Mouse (Mus musculus): ENCODE data around the gene Tmem160. TPM values are rescaled to one million over a fixed set of nuclear protein-coding genes. Genes with fewer than 3 reads are reported as not detected.

Tmem160 gene
- total RNA-seq, 2 experiments from 2014 or later: 70.3 to 77.9 TPM

DNA sequence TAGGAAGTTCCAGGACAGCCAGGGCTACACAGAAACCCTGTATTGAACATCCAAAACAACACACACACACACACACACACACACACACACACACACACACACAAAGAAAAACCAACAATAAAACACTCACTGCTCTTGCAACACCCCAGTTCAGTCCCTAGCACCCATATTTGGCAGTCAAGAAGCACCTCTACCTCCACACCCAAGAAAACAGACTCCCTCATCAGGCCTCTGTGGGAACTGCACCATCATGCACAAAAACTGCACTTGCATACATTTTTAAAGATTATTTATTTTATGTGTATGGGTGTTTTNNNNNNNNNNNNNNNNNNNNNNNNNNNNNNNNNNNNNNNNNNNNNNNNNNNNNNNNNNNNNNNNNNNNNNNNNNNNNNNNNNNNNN is 11.3 kb upstream of the Tmem160 start:
- DNase-seq: no peak

DNA sequence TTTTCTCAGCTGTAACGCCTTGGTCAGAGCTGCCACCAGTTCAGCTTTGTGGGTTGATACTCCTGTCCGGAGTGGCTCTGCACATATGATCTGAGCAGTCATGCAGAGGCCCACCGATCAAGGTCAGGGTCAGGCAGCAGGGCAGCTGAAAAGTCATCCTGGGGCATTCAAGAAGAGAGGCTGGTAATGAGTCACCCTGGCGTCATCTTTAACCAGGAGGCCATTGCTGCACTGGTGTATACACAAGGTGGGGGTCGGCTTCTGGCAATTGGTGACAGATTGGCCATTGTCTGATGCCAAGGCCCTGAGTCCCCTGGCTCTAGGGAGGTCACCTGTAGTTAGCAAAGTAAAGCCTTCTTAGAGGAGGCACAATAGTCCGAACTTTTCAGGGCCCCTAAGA is 923 bp upstream of the Tmem160 start:
- DNase-seq: no peak

DNA sequence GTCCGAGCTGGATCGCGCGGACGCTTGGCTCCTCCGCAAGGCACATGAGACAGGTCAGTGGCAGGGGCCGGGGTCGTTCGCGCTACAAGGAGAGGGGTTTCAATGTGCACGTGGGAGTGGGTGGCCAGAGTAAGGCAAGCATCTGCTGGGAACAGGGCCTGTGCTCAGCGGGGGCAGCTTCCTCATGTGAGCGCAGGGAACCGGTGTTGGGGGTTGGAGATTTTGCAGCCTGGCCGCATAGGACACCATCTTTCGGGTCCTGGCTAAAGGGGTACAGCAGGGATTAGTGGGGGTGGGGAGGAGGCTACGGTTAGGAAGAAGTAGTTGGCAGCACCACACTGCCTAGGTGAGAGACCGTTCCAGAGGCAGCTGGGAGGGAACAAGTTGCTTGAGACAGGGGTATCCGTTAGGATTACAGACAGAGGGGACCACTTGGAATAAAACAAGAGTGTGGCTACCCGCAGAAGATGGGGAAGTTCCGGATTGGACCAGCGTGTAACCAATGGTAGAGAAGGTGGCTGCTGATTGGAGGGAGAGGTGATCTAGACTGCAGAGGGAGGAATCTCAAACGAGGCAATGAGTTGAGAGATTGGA is 636 bp downstream of the Tmem160 start:
- peak; percentile 47 for DNase-seq

DNA sequence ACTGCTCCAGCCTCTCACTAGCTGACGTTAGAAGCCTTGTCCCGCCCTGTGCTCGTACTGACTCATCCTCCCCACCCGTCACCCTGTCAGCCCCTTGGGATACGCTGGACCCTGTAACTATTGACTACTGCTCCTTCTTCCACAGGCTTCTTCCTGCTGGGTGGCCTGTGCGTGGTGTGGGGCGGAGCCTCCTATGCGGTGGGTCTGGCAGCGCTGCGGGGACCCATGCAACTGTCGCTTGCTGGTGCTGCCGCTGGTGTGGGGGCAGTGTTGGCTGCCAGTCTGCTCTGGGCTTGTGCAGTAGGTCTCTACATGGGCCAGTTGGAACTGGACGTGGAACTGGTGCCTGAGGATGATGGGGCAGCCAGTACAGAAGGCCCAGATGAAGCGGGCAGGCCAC is 2.4 kb downstream of the Tmem160 start:
- no peak for DNase-seq

DNA sequence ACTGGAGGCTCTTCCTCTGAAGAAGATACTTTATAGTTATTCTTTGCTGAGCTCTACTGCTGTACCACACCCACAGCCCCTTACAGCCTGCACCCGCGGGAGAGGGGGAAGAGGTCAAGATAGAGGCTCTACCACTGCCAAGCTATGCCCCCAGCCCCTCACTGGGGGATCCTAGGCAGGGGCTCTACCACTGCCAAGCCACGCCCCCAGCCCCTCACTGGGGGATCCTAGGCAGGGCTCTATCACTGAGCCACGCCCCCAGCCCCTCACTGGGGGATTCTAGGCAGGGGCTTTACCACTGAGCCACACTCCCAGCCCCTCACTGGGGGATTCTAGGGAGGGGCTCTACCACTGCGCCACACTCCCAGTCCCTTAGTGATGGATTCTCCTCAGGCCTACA is 3.7 kb downstream of the Tmem160 start:
- DNase-seq: no peak

DNA sequence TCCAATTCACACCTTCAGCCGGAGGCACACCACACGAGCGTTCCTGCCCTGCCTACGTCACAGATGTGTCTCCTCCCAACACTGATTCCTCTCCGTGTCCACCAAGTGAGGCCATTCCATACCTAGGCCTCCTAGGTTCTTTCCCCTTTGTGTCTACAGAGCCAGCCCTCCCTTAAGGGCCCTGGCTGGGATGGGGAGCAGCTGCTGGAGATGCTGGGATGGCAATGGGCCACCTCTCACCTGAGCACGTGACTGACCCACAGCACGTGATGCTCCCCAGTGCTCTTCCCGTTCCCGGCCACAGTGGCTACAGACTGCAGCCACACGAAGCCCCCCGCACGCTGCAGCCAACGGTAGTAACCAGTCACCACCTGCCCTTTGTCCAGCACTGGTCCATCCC is 8.0 kb downstream of the Tmem160 start:
- DNase-seq: no peak

DNA sequence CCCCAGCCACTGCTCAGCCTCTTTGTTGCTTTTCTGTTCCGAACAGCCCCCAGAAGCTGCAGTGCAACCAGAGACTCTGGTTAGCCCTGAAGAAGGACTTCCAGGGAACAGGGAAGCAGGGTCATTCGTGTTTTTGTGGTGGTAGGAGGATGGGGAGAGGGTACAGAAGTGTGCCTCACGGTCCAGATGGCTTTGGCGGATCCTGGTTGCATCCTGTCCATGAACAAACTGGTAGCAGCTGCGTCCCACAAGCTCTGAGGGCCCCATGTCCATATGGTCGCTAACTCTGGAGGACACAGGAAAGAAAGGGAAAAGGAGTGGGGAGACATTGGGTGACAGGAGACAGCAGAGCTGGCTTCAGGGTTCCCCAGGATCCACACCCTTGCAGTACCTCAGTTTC is 8.6 kb downstream of the Tmem160 start:
- no peak for DNase-seq

DNA sequence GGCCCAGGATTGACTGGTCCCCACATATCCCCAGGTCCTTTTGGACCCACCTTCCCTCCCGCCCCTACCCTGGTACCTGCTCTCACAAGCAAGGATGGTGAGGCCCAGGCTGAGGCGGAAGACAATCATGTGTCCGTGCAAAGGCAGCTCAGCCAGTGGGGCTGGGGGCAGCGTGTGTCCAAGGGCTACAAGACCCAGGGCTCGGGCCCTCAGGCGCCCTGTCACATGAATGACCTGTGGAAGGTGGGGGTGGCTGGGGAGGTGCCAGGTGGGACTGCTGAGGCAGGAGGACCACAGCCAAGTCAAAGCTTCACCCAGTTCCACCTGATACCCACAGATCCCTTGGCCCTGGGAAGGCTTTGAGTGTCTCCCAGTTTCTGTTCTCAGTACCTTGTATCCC is 9.1 kb downstream of the Tmem160 start:
- DNase-seq: no peak

DNA sequence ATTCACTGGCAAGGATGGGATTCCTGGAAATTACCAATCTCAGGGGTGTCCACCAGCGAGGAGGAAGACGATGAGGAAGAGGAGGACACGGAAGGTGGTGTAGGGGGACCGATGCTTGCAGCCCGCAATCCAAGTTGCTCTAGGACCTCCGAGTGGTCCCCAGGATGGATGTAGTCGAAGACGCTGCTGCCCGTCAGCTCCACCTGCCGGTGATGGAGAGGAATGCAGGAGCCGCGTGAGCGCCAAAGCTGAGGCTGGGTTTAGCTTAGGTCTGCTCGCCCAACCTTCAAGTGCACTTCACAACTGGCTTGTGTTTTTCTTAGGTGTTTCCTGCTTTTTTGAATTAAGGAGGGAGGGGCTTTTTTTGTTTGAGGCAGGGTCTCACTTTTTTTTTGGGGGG is 10.6 kb downstream of the Tmem160 start:
- DNase-seq: peak; percentile 94

DNA sequence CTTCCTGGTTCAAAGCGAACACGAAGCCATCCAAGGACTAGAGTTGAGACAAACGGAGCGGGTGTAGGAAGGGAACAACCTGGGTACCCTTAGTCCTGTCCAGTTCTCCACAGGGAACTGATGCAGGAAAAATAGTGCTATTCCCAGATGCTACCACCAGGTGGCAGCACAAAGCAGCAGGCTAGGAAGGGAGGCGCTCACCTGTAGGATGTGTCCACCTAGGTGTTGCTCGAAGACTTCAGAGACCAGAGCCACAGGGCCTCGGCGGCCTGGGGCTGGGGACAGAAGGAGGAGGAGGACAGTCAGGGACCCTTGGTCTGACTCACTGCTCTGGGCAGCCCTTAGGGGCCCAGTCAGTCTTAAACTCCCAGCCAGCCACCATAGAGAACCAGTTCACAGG is 12.6 kb downstream of the Tmem160 start:
- DNase-seq: peak; percentile 83

DNA sequence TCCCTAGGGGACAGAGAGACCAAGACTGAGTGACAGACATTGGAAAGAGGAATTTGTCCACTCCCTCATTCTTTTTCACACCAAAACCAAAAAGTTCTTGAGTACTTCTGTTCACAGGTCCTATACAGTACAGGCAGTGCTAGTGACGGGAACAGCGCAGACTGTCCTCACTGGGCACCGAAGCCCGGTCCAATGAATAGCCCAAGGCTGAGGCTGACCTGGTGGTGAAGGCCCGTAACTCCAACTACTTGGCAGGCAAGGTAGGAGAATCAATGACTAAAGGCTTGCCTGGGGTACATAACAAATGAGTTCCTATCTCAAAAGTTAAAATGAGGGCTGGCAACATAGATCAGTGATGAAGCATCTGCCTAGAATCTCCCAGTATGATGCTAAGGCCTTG is 13.0 kb downstream of the Tmem160 start:
- DNase-seq: no peak

DNA sequence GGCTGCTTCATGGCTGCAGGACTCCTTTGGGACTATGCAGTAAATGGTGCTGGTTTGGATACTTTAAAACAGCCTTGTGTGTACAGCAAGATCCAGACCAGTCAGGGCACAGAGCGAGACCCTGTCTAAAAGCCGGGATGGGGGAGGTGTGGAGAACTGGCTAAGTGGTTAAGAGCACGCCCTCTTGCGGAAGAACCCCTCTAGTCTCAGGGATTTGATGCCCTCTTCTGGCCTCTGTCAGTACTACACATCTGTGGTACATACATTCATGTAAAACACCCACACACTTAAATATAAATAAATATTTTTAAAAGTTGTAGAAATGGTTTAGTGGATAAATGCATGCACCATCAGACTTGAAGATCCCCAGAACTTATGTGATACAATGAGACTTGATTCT is 14.0 kb downstream of the Tmem160 start:
- no peak for DNase-seq

DNA sequence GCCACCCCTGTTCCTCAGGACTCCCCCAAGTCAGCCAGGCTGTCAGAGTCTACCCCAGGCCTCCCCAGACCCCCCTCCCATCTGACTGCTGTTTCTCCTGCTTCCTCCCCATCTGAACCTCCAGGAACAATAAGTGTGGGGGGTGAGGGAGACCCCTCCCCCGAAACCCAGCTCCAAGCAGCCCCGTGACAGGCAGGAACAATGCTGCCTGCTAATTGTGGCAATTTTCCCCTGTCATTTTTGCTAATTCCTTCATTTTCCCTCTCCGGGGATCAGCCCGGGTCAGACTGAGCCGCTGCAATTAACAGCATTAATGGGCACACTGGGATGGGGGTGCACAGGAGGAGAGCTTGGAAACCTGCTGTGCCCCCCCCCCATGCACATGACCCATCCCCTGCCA is 15.5 kb downstream of the Tmem160 start:
- DNase-seq: no peak

DNA sequence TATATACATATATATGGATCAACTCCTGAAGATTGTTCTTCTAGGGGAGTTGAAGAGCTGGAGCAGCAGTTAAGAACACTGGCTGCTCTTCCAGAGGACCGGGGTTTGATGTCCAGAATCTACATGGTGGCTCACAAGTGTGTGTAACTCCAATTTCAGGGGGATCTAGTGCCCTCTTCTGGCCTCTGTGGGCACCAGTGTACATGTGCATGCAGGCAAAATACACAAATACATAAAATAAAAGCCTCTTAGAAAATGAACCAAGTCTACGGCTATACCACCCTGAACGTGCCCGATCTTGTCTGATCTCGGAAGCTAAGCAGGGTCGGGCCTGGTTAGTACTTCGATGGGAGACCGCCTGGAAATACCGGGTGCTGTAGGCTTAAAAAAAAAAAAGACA is 19.0 kb downstream of the Tmem160 start:
- DNase-seq: no peak

DNA sequence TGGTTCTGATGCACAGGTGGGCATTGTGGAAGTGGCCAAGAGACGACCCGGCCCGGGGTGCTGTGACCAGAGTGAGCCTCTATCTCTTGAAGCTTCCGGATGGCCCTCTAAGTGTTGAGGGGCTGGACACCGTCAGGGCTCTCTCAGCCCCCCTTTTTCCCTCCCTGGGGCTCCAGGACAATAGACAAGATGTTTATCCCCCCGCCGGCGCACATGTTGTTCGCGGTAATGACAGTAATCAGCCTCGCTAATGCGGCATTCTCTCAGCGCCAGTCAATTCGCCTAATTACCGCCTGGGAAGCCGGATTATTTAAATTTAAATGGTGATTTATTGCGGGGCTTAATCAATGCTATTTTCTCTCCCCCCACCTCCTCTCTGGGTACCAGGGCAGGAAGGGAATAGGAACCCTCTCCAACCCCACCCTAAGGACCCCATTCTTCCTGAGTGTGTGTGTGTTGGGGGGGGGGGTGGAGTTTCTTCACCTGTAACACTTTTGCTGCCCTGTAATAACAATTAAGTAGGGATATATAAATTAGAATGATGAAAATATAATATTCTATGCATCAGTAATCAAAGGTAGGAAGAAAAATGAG is 19.6 kb downstream of the Tmem160 start:
- DNase-seq: no peak

DNA sequence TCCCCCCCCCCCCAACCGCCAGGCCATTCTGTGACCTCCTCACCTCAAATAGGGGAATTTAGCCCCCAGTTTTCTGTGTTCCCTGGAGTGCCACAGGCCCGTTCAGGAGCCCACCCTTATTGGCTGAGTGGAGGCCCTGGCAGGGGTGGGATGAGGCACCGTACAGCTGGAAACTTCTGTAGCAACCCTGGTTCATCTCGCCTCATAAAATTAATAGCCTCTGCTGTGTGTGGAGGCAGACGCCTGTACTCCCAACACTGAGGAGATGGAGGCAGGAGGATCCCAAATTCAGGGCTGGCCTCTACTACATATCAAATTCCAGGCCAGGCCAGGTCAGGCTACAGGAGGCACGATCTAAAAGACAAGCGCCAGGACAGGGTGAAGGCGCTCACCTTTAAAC is 21.3 kb downstream of the Tmem160 start:
- DNase-seq: no peak

DNA sequence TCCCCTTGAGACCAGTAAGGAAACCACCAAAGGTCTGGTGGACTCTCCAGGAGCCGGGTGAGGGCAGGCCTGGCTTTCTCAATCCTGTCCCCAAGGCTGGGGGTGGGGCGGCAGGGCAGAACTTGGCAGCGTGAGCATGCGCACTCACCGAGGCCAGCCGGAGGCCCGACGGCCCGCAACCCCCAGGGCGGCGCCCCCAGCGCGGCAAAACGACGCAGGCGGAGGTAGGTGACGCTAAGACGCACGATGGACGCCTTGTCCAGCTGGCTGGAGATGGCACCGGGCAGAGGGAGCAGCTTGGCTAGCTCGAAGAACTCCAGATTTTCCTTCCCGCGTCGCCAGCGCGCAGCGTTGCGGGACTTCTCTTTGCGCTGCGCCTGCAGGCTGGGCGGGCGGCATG is 21.9 kb downstream of the Tmem160 start:
- peak; percentile 46 for DNase-seq

DNA sequence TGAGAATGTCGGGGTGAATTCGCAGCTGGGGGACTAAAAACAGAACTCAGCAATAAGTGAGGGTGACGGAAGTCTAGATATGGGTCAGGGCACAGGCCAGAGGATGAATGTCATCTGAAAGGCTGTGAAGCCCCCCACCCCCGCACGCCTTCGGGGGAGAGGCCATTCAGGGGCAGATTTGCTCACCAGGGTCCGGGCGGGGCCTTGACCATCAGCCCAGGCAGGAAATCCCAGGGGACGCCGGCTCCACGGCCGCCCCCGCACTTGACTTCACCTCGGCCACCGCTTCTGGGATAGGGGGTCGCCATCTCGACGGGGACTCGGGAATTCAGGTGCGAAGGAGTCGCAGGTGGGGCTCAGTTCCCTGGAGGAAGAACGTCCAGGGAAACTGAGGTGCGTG is 22.7 kb downstream of the Tmem160 start:
- DNase-seq: no peak

DNA sequence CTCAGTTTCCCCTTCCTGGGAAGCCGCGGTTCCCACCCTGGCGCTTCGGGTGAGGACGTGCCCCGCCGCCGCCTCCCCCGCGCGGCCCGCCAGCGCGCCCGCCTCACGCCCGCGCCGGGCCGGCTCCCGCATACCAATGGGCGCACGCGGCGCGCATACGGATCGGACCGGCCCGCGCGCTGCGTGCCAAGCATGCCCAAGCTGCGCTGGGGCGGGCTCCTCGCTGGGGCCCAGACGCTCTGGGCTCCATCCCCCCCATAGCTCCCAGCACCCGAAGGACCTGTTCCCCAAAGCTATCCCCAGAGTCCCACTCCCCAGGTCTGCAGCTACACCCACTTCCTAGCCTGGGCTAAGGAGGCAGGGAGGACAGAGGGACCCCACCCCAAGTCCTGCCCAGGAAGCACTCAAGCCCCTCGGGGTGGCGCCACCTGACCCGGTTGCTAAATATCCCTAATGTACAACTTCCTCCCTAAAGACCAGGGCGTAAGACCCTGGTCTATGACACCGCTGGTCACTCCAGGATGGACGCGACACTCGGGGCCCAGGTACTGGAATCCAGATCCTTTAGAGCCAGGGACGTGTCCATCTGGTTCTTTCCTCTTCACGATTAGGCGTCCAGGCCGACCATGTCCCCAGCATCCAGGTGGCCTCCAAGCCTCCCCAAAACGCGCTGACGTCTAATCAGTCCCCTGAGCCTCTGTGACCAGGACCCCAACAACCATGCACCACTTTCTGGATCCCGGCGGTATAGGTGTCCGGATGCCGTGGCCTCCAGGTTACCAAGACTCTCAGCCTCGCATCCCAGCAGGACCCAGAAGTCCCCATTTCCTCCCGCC is 23.4 kb downstream of the Tmem160 start:
- no peak for DNase-seq

DNA sequence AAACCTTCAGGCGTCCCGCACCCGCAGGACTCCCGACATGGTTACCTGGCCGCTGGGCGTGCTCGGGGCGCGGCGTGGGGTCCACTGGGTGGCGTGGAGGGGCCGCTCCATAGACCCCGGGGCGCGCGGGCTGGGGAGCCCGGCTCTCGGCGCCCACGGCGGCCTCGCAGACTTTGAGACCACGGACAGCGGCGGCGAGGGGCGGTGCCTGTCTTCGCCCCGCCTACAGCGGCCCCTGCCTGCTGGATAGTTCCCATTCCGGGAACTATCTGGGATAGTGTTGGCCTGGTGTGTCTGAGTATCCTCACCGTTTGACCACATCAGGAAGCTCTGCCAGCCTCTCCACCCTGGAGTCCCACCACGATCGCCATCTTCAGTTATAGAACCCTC is 24.0 kb downstream of the Tmem160 start:
- DNase-seq: peak; percentile 59

DNA sequence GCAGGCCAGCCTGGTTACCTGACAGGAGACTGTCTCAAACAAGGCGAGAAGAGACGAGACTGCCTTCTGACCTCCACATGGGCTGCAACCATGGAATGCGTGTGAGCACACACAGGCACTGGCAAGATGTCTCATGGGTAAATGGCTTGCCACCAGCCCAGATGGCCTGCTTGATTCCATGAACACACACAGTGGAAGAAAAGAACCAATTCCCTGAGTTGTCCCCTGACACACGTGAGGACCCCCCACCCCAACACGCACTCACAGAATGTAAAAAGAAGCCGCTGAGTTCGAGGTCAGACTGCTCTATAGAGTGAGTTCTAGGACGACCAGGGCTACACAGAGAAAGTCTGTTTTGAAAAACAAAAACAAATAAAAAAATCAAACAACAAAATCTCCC is 25.0 kb downstream of the Tmem160 start, which contains the start of gene Npas1:
Gene Npas1, minus strand, starts transcription at position 101 of the 400 bp plus-strand sequence.
- no peak for DNase-seq

DNA sequence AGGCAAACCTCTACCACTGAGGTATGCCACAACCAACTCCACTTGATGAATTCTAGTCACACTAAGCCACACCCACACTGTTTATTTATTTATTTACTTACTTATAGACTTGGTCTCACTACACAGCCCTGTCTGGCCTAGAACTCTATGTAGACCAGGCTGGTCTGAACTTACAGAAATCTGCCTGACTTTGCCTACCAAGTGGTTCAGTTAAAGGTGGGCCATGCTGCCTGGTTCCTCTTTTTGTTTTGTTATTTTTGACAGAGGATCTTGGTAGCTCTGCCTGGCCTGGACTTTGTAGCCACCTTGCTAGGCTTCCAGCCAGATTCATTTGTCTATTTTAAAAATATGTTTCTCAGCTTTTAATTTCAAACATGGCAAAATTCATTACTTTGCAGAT is 36.2 kb downstream of the Tmem160 start:
- DNase-seq: no peak

DNA sequence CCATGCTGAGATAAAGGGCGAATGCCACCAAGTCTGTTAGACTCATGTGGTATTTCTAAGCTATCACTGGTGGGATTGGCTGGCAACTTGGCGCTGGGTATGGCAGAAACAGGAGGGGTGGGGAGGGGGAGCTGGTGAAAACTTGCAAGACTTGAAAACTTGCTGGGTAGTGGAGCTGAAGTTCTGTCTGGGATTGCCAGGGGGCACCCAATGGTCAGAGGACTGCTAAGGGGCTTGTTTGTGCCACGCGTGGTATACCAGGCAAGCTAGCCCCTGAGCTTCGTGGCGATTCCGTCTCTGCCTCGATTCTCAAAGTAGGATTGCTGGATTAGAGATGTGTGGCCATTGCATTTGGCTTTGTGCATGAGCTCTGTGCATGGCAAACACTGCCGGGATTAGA is 37.4 kb downstream of the Tmem160 start:
- DNase-seq: peak; percentile 48

DNA sequence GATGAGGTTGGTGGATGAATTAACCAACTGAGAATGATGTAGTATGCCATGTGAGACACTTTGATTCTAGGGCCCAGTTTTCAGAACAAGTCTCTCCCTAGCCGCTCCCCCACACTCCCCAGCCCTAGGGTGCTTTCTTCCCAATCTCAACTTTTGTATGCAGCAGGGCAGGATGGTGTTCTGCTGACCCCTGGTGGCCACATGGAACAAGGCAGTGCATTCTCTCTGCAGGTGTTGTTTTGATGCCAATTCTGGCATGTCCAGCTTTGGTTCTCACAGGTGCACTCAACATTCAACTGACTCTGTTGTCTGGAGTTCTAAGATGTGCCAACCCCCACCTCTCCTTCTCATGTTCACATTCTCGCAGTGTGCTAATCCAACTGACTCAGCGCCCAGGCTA is 39.2 kb downstream of the Tmem160 start:
- peak; percentile 77 for DNase-seq

Data from heart, postnatal 4 days (tissue).